Mouse (Mus musculus) midbrain, postnatal 0 days (tissue): ENCODE data around the gene Fkbp5. TPM values are rescaled to one million over a fixed set of nuclear protein-coding genes. Genes with fewer than 3 reads are reported as not detected.
A peak's percentile ranks its signal among the peaks of the same experiment; 100 is the strongest.

ENCODE experiments used
- ATAC-seq: fragments of 200-750 bp; cut with Nextera tagmentation; 2 replicates; pipeline ENCODE4 v1.8.0; 2017; ENCODE audit warnings: moderate number of reproducible peaks, mild to moderate bottlenecking, moderate TSS enrichment, moderate library complexity; ENCODE audit not compliant: low FRiP score
- DNase-seq: peaks from one replicate; pipeline ENCODE4 v3.0.0-alpha.2; 2015; ENCODE audit warnings: low spot score
- H3K27ac ChIP-seq: fragments of 300-500 bp; sonication (generic); 2 replicates; pipeline ENCODE4 v1.5.1; 2014; ENCODE audit warnings: low read depth, mild to moderate bottlenecking, low read length, mixed read lengths
- H3K27me3 ChIP-seq: fragments of 300-500 bp; sonication (generic); 2 replicates; pipeline ENCODE4 v1.6.1; 2014; ENCODE audit warnings: low read length, control low read depth, mixed read lengths; ENCODE audit not compliant: insufficient read depth
- H3K36me3 ChIP-seq: fragments of 300-500 bp; sonication (generic); 2 replicates; pipeline ENCODE4 v1.6.1; 2014; ENCODE audit warnings: low read length, control low read depth, mixed read lengths; ENCODE audit not compliant: insufficient read depth
- H3K4me1 ChIP-seq: fragments of 300-500 bp; sonication (generic); 2 replicates; pipeline ENCODE4 v1.6.1; 2014; ENCODE audit warnings: mild to moderate bottlenecking, control low read depth, antibody characterized with exemption, low read length, mixed read lengths; ENCODE audit not compliant: insufficient read depth
- H3K4me2 ChIP-seq: fragments of 300-500 bp; sonication (generic); 2 replicates; pipeline ENCODE4 v1.6.1; 2014; ENCODE audit warnings: low read depth, mild to moderate bottlenecking, low read length, mixed read lengths; ENCODE audit not compliant: poor library complexity, severe bottlenecking
- H3K4me3 ChIP-seq: fragments of 300-500 bp; sonication (generic); 2 replicates; pipeline ENCODE4 v1.5.1; 2014; ENCODE audit warnings: low read depth, mild to moderate bottlenecking, low read length, moderate library complexity
- H3K9ac ChIP-seq: fragments of 300-500 bp; sonication (generic); replicated peaks from 2 replicates; pipeline ENCODE4 v1.6.1; 2014; ENCODE audit warnings: mild to moderate bottlenecking, low read length, moderate library complexity, mixed read lengths; ENCODE audit not compliant: poor library complexity, severe bottlenecking
- H3K9me3 ChIP-seq: fragments of 300-500 bp; sonication (generic); 2 replicates; pipeline ENCODE4 v1.6.1; 2016; ENCODE audit warnings: low read length, control low read depth
- CTCF ChIP-seq: IDR thresholded peaks from 2 replicates; pipeline ENCODE4 v1.5.1; 2016; ENCODE audit warnings: antibody characterized with exemption, mild to moderate bottlenecking
- WGBS: fragments of 180-500 bp; shearing (Covaris S2); extraction: QIAGEN DNeasy Blood & Tissue Kit; methylation state at CpG from one replicate; pipeline ENCODE4 v1.1.7; 2014; 5-methylcytosine and 5-hydroxymethylcytosine counted together
- polyA plus RNA-seq: library from polyadenylated mRNA; unstranded; fragments of >200 nt; fragmentation: Nextera tagmentation; extraction: Ambion mirVana; gene quantifications from 2 replicates; pipeline ENCODE4 v1.2.1, GENCODE M21; 2015
- total RNA-seq: library from RNA; depleted of rRNA; stranded (reverse); fragments of >200 nt; gene quantifications from 2 replicates; pipeline ENCODE4 v1.2.3, GENCODE M21; 2014

Fkbp5 gene
- total and polyA plus RNA-seq, 2 experiments from 2014 or later: 22.5 to 29.9 TPM

DNA sequence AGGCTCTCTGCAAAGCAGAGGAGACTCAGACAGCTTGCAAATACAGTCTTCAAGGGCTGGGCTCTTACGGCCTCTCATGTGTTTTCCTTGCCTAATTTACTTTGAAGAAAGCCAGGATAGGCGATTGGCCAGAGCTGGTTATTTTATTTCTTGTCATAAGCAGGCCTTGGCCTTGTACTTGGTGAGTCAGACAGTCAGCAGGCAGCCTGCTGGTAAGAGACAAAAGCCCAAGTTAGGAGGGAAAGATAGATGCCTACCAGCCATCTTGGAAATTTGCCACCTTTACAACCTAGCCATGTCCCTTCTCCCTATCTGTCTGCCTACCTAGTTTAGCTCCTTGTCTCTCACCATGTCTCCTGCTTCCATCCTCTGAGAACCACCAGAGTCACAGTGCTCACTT lies 146.0 kb downstream of the Fkbp5 start:
- WGBS: 72% methylated on average over 2 of the region's 2 CpGs
- Histone ChIP-seq H3K27me3 (peaks cover 23% of the 10 kb centered on the region; the same call in 1 of the 2 replicates), H3K9ac (no peak overlapping the region), H3K4me2 (no peak overlapping the region), H3K4me3 (no peak overlapping the region), H3K9me3 (no peaks in the 10 kb centered on the region), H3K27ac (no peak overlapping the region), H3K4me1 (no peaks in the 10 kb centered on the region), H3K36me3 (no peaks in the 10 kb centered on the region)
- no peak for TF ChIP-seq CTCF
- no peak for DNase-seq
- no peak for ATAC-seq

DNA sequence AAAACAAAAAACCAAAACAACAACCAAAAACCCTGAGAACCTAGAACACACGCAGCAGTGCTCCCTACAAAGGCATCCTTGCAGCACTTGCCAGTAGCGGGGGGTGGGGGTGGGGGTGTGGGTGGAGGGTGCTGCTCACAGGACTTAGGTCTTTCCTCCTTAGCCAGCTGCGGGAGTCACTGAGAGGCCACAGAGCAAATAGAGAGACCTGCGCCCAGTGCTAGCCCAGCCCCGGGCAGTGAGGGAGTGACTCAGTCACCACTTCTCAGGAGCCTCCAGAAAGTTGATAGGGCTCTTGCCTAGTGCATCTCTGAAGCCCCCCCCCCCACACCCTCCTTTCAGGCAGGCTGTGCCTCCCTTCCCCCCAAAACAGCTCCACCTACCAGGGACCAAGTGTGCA lies 148.3 kb downstream of the Fkbp5 start:
- Histone ChIP-seq H3K27me3 (peaks cover 18% of the 10 kb centered on the region), H3K4me3 (no peak overlapping the region), H3K4me1 (no peaks in the 10 kb centered on the region), H3K9me3 (no peaks in the 10 kb centered on the region), H3K27ac (no peak overlapping the region), H3K9ac (no peak overlapping the region), H3K4me2 (no peak overlapping the region), H3K36me3 (no peaks in the 10 kb centered on the region)
- DNase-seq (no peak), ATAC-seq (no peak)
- WGBS: 78% methylated on average over 5 of the region's 5 CpGs
- TF ChIP-seq CTCF: no peak

DNA sequence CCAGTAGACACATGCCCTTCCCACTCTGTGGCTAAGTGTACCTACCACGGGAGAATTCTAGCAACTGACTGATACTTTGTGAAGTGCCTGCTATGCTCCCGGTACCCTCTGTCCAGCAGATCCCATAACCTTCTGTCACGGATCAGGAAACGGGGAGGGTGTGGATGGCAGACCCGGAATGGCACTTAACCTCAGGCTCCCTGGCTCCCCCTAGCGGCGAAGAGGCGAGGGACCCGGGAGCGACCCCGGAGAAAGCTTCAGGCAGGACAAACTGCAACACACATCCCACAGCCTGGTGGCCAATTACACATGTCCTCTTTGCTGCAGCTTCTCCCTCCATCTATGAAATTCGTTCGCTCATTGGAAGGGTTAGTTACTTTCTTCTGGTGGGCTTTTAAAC lies 148.9 kb downstream of the Fkbp5 start:
- Histone ChIP-seq H3K4me1 (0 out of 2 replicates have a peak, but pooled peaks cover under 1% of the 10 kb centered on the region), H3K27me3 (peaks cover 18% of the 10 kb centered on the region), H3K36me3 (no peaks in the 10 kb centered on the region), H3K27ac (no peak overlapping the region), H3K4me2 (no peak overlapping the region), H3K4me3 (no peak overlapping the region), H3K9me3 (no peaks in the 10 kb centered on the region), H3K9ac (no peak overlapping the region)
- TF ChIP-seq CTCF: peak; percentile 69
- DNase-seq (peak; percentile 42), ATAC-seq (no peak)
- WGBS: 3% methylated on average over 13 of the region's 13 CpGs

DNA sequence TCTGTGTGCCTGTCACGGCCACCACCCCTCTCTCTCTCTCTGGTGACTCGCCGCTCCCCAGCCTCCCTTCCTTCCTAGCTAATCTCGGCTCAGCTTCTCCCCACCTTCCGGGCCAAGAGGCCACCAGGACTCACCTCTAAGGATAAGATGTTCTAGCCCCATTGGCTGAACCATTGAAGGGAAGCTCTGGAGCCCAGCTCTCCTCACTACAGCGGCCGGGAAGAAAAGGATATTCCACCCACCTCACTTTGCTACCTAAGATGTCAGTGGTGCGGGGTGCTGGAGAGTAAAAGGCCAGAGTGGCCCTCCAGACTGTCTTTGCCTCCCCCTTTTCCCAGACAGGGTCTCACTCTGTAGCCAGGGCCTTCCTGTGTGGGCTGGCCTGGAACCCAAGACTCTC lies 152.2 kb downstream of the Fkbp5 start, which contains the start of gene Tulp1:
Gene Tulp1 (minus strand): TSS at position 101 of the 400 bp plus-strand sequence.
- H3K4me2 ChIP-seq: peak within 1 kb of the TSS; percentile 34
- no peak for ATAC-seq

DNA sequence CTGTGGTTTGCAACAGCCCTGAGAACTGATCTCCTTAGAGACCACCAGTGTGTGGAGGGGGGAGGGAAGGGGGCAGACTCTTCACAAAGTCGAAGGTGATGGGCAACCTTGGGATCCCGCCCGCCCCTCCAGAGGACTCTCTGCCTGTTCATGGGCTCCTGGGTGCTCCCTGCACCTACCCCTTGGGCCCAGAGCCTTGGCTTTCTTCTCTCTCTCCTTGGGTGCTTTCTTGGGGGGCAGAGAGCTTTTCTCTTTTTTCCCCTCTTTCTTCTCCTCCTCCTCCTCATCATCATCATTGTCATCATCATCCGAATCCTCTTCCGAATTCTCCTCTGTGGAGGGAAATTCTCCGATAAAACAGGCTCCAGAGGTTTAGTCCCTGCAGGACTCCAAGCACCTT lies 153.8 kb downstream of the Fkbp5 start:
- no peak overlapping the region for H3K27ac ChIP-seq
- ATAC-seq (no peak), DNase-seq (no peak)
- peaks cover 48% of the 10 kb centered on the region for H3K27me3 ChIP-seq
- H3K36me3 ChIP-seq: no peaks in the 10 kb centered on the region
- no peak overlapping the region for H3K4me2 ChIP-seq
- 10% methylated on average over 6 of the region's 6 CpGs for WGBS
- H3K4me1 ChIP-seq: 0 out of 2 replicates have a peak, but pooled peaks cover 5% of the 10 kb centered on the region
- H3K9ac ChIP-seq: no peak overlapping the region
- no peak overlapping the region for H3K4me3 ChIP-seq
- TF ChIP-seq CTCF: no peak
- no peaks in the 10 kb centered on the region for H3K9me3 ChIP-seq

More for the DNA sequence above, 152.2 kb downstream of the Fkbp5 start, which contains the start of gene Tulp1:
- Histone ChIP-seq H3K36me3 (no peaks in the 10 kb centered on the region), H3K27ac (no peak within 1 kb of the TSS), H3K9ac (no peak within 1 kb of the TSS), H3K4me3 (peak within 1 kb of the TSS; percentile 16; the same call in 1 of the 2 replicates), H3K27me3 (peaks cover 39% of the 10 kb centered on the region), H3K4me1 (0 out of 2 replicates have a peak, but pooled peaks cover 5% of the 10 kb centered on the region), H3K9me3 (no peaks in the 10 kb centered on the region)
- no peak for DNase-seq
- 39% methylated on average over 8 of the region's 8 CpGs for WGBS
- no peak for TF ChIP-seq CTCF

GRCm38 (mm10) chr17:28362653-28363292 lies 154.6 kb downstream of the Fkbp5 start:
- H3K9me3 ChIP-seq: no peaks in the 10 kb centered on the region
- no peak for TF ChIP-seq CTCF
- H3K27ac ChIP-seq: no peak overlapping the region
- H3K36me3 ChIP-seq: no peaks in the 10 kb centered on the region
- peak overlapping the region; percentile 45 for H3K4me2 ChIP-seq
- peaks cover 52% of the 10 kb centered on the region for H3K27me3 ChIP-seq
- DNase-seq: peak; percentile 25
- H3K4me1 ChIP-seq: 0 out of 2 replicates have a peak, but pooled peaks cover 5% of the 10 kb centered on the region
- H3K4me3 ChIP-seq: peak overlapping the region; percentile 26
- ATAC-seq: no peak
- H3K9ac ChIP-seq: 0 out of 2 replicates have a peak overlapping the region, but pooled peaks have one; percentile 19
- 1% methylated on average over 25 of the region's 25 CpGs for WGBS
